Mouse (Mus musculus): ENCODE data around the gene Tsga10.
"Not testable (repeated sequence)": the region's sequence is repeated elsewhere in the genome, so short reads cannot be mapped to it uniquely, and the experiment has no call there.

The Tsga10 gene

DNA sequence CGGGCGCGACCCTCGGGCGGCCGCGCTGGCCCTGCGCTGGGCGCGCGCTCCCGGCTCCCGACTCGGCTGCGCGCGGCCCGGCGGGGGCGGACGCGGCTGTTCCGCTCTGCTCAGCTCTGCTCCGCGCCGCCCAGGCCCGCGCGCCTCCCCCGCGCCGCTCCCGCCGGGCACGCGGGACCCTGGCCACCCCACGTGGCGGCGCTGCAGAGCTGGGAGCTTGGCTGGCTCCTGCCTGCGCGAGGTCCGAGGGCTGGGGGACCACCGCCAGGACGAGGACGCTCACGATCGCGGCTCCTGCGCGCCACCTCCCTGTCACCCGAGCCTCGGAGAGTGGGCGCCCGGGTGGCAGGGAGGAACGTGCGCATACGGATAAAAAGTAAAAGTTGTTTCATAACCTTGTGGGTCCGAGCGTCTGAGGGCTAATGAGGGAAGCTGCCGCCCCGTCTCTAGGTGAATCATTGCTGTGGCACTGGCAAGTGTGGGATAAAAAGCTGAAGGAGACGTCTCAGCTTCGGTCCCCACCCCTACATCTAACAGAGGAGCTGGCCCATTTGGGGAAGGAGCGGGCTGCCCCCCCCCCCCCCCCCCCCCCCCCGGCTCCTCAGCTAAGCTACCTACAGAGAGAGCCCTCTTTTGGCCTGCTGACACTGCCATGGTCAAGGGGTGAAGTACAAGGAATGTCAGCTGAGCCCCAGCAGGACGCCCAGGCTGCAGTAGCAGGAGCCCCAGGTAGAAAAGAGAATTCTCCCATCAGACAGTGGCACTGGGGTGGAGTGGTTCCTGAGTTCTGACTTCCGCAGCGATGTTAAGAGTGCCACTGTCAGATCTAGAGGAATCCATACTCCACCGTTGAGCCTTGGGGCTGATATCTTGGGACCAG is 146.2 kb downstream of the Tsga10 start, which contains the start of gene 2010300C02Rik:
TSS of gene 2010300C02Rik (minus strand) at position 325 of the 880 bp plus-strand sequence.
- peak; percentile 85 to 88 for DNase-seq (ENCODE audit: low spot score in 2 of 2)

DNA sequence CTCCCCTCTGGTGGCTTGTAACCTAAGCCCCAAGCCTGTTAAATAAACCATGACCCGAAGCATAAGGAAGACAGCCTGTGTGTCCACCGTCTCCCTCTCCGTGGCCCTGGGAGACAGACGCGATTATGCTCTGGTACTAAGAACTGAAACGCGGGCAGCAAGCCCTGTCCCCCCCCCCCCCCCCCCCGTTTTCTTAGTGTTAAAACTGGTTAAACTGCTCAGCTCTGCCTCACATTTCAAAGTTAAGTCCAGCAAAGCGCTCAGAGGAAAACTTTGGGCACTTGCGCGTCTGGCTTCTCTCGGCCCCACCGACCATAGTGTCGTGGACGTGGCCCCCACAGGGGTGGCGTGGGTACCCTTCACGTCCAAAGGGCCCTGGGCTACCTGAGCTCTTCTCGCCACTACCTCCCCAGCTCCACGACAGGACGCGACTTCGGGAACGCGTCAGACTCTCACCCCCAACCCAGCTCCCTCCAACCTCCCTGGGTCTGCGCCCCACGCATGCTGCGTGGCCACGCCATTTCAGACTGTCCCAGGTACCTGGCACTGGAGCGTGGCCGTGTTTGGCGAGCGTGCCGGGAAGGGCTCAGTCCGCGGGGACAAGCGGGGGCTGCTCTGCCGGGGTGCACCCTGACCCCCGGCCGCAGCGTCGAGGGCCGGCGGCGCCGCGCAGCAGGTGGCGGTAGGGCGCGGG is 147.1 kb downstream of the Tsga10 start:
- DNase-seq (ENCODE audit: low spot score in 2 of 2): no peak

DNA sequence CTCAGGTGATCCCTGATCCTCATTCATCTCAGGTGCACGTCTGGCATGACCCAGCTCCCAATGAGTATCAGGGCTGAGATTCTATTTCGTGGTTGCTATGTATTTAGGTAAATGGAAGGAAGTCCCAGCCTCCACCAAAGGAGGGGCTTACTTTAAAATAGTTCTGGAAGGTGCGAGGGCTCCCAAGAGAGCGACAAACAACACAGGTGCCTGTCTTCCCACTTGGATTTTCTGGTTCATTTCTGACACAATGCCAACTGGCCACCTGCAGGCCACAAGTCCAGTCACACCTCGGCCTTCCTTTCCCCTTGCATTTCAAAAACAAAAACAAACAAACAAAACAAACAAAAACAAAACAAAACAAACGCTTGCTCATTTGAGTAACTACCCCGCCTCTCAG is 147.7 kb downstream of the Tsga10 start:
- DNase-seq (ENCODE audit: low spot score in 2 of 2): no peak

DNA sequence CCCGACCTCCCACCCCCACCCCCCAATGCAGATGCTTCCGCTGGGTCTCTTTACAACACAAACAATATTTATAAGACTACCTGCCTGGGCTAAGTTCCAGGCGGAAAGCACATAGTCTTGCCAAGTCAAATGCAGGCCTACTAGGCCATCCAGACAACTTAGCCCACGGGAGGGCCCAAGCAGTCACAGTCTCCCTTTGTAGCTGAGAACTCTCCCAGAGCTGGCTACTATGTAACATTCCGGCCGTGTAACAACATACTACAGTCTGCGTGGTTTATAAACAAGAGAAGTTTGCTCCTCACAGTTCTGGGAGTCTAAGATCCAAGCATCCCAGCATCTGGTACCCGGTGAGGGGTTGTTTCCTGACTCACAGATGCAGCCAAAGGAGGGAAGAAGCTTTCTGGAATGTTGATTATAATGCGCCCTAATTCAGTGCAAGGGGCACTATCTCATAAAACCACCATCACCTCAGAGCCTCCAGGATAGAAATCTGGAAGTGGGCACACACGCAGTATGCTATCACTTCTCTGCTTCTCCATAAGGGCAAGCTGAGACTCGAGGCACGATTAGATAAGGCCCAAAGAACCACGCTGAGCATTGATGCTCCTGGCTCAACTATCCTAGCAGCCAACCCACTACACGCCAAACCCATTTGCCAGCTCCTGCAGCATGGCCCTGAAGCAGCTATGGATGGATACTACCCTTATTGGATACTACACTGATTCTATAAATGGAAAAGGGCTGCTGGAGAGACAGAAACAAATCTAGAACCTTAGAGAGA is 148.6 kb downstream of the Tsga10 start:
- no peak for DNase-seq (ENCODE audit: low spot score in 2 of 2)

DNA sequence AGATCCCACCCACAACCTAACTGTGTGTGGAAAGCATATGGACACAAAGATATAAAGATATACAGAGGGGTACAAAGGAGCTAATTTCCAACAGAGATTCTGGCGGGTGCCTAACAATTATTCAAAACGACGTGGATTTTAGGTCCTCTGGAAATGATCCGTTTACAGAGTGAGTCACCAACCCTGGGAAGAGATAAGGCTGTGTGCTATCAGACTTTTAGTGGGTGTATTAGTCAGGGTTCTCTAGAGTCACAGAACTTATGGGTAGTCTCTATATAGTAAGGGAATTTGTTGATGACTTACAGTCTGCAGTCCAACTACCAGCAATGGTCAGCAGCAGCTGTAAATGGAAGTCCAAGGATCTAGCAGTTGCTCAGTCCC is 153.9 kb downstream of the Tsga10 start:
- DNase-seq (ENCODE audit: low spot score in 2 of 2): not testable (repeated sequence)

DNA sequence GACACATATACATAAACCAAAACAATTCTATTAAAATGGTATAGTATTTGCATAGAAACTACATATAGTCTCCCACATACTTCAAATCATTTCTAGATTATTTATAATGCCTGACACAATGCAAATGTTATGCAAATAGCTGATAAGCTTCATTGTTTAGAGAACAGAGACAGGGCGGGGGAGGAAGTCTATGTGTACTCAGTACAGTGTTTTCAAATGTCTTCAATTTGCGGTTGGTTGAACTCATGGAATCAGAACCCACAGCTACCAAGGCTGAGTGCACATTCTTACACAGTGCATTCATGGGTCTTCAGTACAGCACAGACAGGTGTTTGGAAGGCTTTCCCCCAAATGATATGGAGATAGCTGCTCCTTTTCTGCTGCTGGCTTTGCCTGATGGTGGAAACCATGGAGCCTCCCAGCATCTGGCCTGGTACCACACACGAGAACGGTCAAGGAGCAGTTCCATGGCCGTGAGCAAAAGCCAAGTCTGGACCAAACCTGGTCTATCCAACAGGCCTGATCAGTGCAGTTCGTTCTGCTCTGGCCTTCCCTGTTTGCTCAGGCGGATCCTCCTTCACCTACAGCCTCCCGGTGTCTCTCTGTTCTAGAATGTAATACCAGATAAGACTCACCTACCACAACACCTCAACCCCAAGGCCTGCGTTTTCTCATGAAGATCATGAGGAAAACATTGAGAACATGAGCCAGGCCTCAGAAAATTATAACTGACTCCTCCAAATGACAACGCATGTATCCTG is 154.5 kb downstream of the Tsga10 start:
- DNase-seq (ENCODE audit: low spot score in 2 of 2): no peak

DNA sequence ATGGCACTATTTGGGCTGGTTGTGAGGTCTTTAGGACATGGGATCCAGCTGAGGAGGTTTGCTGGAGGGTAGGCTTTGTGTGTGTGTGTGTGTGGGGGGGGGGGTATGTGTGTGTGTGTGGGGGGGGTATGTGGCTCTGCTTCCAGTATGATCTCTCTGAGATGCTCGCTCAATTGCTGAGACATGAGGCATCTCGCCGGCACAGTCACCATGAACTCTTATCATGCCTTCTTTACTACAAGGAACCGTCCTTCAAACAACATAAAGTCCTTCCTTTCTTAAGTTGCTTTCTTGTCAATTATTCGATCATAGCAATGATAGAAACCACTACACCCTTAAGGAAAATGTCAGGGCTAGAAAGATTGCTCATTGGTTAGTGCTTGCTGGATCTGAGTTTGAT is 155.1 kb downstream of the Tsga10 start:
- no peak for DNase-seq (ENCODE audit: low spot score in 2 of 2)

DNA sequence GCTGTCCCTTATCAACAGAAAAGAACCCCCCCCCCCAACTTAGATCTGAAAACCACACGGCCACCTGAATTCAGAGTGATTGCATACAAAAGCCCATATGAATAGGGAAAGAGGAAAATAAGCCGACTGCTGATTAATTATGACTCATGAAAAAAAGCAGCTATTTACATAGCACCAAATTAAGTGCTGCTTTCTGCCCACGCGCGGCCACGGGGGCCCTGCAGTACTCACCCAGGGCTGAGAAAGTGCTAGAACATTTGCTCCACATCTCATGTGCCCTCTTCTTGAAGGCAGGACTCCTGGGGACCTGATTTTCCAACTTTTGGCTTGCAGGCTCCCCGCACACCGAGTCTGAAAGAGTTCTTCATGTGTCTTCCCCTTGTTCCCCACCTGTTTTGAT is 156.5 kb downstream of the Tsga10 start:
- no peak for DNase-seq (ENCODE audit: low spot score in 2 of 2)

DNA sequence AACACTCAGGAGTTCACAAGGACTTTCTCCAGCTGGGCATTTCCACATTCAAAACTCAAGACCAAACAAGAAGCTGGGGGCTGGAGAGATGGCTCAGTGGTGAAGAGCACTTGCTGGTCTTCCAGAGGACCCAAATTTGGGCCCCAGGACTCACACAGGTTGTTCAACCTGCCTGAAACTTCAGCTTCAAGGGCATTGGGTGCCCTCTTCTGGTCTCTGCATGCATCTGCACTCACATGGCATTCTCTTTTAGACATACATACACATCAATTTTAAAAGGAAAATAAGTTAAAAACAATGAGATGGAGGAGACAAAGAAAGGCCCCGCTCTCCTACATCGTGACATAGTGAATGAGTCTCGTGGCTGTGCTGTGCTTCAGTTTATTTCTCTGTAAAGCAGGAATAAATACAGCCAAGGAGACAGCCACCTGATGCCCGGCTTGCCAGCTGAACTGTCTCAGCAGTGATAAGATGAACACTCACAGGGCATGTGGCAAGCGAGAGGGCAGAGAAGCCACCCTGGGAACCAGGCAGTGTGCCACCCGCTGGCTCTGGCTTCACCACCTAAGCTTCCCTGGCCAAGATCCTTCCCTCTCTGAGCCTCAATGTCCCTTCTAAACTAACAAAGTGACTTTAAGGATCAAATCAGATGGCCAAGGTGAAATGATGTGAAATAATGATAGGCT is 157.8 kb downstream of the Tsga10 start:
- no peak for DNase-seq (ENCODE audit: low spot score in 2 of 2)
